Mouse (Mus musculus) erythroid progenitor cell, adult 5-6 weeks (primary cell): ENCODE results near the gene Ephb2. TPM values are rescaled to one million over a fixed set of nuclear protein-coding genes. Genes with fewer than 3 reads are reported as not detected.

ENCODE experiments used
- ATAC-seq: replicated peaks from 2 replicates; pipeline ENCODE4 v1.8.0; 2016; ENCODE audit warnings: moderate number of reproducible peaks, mild to moderate bottlenecking, moderate TSS enrichment, inconsistent platforms; ENCODE audit not compliant: poor library complexity, low FRiP score, severe bottlenecking
- total RNA-seq, 2 experiments: library from RNA; stranded (forward) in 1 of 2; stranded (reverse) in 1 of 2; fragments of 150-400 nt in 1 of 2; fragments of 186-747, 209-891 nt in 1 of 2; gene quantifications; 2 replicates each; pipeline versions ENCODE4 v1.2.3 to v1.2.4; 2015 to 2017; ENCODE audit warnings: low replicate concordance in 2 of 2

The Ephb2 gene
- total RNA-seq, 2 experiments from 2014 or later = not detected

- ATAC-seq = no peak
Measured at GRCm38 (mm10) chr4:136806254-136806653, 29.5 kb downstream of the Ephb2 start.

DNA sequence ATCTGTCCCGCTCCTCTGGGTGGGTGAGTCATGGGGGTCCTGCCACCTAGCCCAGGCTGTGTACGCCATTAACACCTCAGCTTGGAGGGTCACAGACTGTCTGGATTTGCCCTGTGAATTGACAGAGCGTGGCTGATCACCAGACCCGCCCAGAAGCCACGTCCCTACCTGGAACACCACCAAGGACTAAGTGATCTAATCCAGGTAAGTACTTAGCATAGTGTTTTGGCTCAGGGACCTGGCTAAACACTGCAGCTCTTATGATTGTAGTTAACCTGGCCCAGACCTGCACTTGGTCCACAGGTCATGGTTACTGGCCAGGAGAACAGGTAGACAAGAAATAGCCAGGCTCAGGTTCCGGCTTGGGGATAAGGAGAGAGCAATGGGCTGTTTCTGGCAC lies 31.4 kb downstream of the Ephb2 start:
- ATAC-seq = no peak

DNA sequence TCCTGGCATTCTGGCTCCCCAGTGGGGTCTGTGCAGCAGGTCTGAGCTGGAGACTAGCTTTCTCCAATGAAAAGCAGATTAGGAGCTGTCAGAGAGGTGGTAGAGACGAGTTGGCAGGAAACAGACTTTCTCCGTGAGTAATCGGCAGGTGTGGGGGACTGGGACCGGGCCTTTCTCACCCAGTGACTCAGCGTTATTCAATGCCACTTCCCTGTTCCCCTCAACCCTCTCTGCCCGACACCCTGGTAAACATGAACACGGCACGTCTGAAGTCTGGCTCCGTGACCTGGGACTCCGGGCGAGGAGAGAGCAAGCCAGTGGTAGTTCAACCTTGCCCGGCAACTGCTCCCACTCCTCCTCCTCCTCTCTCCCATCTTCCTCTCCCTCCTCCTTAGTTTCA lies 33.3 kb downstream of the Ephb2 start:
- no peak for ATAC-seq

GRCm38 (mm10) chr4:136801944-136802343 lies 33.8 kb downstream of the Ephb2 start:
- ATAC-seq = no peak

DNA sequence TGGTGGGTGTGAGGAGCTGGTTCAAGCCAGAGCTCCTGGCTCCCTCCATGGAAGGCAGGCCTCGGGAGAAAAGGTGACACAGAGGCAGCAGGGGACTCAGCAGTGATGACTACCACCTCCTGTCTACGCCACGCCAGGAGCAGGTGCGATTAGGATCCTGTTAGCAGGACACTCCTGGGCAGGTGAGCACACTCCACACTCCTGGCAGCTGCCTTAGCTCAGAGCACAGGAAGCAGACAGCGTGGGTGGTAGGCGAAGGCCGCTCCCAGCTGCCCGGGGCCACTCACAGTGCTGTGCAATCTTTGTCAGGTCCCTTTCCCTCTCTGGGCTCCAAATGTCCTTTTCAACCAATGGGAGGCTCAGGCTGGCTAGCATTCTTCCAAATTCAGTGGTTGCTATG lies 34.3 kb downstream of the Ephb2 start:
- no peak for ATAC-seq

GRCm38 (mm10) chr4:136800366-136800765 lies 35.4 kb downstream of the Ephb2 start:
- ATAC-seq = no peak

GRCm38 (mm10) chr4:136797677-136798569 lies 37.9 kb downstream of the Ephb2 start:
- no peak for ATAC-seq

GRCm38 (mm10) chr4:136793320-136793719 lies 42.5 kb downstream of the Ephb2 start:
- ATAC-seq = no peak

- no peak for ATAC-seq
Measured at GRCm38 (mm10) chr4:136789821-136790220, 46.0 kb downstream of the Ephb2 start.

DNA sequence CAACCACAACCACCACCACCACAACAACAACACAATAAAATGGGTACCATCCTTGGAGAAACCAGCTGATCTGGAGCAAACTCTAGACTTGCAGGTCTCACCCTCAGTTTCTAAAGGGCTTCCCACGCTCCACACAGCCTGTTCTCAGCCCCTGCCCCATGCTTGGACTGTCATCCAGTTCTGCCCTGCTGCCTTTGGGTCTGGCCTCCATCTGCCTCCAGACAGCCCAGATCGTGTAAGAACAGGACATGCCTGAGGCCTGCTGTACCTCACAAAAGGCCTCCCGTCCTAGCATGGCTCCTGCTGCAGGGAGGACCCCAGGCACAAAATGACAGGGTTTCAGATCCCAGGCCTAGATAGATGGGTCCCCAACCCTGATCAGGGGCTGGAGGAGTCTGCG lies 48.4 kb downstream of the Ephb2 start:
- no peak for ATAC-seq

DNA sequence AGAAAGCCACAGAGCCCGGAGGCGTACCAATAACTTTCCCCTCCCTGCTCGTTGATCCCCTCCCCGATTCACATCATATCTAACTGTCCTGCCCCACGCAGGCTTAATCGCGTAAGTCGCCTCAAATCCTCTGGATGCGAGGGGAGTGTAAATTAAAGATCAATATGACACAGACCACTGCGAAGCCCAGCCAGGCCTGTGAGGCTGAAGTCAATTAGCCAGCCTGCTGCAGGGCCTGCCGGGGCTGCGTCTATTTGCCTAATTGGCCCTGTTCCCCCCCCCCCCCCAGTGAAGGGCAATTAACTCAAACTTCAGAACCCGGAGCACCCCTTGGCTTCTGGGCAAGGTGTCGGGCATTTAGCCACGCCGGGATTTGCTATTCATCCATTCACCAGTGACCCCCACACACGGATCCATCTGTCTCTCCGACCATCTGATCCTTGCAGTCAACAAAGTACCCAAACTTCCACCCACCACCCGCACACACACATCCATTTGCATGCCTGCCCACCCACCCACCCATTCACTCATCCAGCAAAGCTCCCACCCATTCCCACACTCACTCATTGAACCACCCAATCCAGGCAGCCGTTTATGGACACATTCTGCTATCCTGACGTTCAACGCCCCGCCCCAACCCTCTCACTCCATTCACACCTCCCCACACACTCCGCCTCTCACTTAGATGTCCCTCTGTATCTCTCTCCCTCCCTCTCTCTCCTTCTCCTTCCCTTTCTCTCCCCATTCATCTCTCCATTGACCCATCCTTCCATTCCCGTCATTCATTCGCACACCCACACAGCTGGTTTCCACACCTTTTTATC lies 49.1 kb downstream of the Ephb2 start:
- ATAC-seq = no peak

DNA sequence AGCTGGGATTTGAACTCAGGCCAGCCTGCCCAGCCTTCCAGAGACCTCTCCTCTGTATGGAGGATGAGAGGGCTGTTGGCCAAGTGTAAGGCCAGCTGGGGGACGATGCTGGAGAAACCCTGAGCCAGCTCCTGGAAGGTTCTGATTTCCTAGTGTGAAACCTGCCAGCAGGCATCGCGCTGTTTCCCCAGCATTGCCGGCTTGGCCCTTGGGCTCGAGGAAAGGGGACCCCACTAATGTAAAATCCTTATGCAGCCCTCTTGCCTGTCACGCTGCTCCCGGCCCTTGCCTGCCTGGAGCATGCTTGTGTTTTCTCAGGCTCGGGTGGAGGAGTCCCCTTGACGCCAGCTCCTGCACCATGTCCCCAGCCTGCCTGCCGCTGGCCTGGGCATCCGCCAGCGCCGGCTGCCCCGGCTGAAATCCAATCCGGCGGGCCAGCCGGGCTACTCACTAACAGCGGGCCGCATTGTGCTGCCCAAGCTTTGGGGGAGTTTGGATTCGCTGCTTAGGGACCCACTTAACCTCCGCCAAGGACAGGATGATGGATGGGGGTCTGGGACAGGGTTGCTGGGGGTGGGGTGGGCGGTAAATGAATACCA lies 52.1 kb downstream of the Ephb2 start:
- ATAC-seq = no peak

DNA sequence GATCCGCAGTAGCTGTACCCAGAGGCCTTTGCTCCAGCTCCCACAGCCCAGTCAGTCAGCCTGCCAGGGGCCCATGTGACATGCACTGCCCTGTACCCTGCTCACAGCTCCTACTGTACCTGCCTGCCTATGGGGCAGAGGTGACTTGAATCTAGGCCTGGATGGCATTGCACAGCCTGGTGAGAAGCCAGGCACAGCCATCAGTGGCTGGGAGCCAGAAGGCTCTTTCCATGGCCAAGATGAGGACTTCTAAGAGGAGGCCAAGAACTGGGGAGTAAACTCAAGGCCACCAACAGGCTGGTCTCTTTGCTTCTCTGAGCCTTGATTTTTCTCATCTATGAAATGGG lies 53.2 kb downstream of the Ephb2 start:
- ATAC-seq = no peak

- ATAC-seq = no peak
Measured at GRCm38 (mm10) chr4:136781868-136782578, 53.8 kb downstream of the Ephb2 start.

GRCm38 (mm10) chr4:136780201-136780895 lies 55.4 kb downstream of the Ephb2 start:
- no peak for ATAC-seq

- no peak for ATAC-seq
Measured at GRCm38 (mm10) chr4:136779156-136779555, 56.6 kb downstream of the Ephb2 start.

GRCm38 (mm10) chr4:136776471-136776892 lies 59.3 kb downstream of the Ephb2 start:
- ATAC-seq = no peak

- no peak for ATAC-seq
Measured at GRCm38 (mm10) chr4:136775903-136776302, 59.9 kb downstream of the Ephb2 start.

DNA sequence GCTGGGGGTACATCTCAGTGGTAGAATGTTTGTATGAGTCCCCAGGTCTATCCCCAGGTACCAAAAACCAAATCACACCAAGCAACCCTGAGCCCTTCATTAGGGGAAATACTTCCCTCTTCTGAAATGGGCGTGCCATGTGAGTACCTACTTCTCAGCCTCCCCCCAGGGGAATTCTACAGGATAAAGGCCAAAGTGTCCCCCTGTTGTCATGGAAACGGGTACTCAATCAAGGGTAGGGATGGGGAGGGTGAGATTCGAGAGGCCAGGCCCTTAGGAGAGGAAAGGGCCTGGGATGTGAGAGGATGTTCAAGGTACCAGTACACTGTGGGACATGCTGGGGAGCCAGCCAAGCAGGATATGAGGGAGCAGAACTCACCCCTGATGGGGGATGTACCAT lies 61.6 kb downstream of the Ephb2 start:
- ATAC-seq = no peak
